Mouse (Mus musculus): ENCODE measurements around the gene Stab2.

Stab2 gene

GRCm38 (mm10) chr10:86825871-86826522 is 181.8 kb downstream of the Stab2 start:
- DNase-seq (ENCODE audit: low read depth), result peak; percentile 21

GRCm38 (mm10) chr10:86824871-86825270 is 183.0 kb downstream of the Stab2 start:
- DNase-seq (ENCODE audit: low read depth), result no peak

- DNase-seq (ENCODE audit: low read depth), result peak; percentile 31
Measured at GRCm38 (mm10) chr10:86824093-86824492, 183.7 kb downstream of the Stab2 start.

- DNase-seq (ENCODE audit: low read depth), result no peak
Measured at GRCm38 (mm10) chr10:86821014-86821413, 186.8 kb downstream of the Stab2 start.

- no peak for DNase-seq (ENCODE audit: low read depth)
Measured at GRCm38 (mm10) chr10:86819649-86820165, 188.1 kb downstream of the Stab2 start.

- DNase-seq (ENCODE audit: low read depth), result no peak
Measured at GRCm38 (mm10) chr10:86815133-86815532, 192.7 kb downstream of the Stab2 start.

GRCm38 (mm10) chr10:86814292-86815131 is 193.3 kb downstream of the Stab2 start:
- DNase-seq (ENCODE audit: low read depth), result no peak

- DNase-seq (ENCODE audit: low read depth), result no peak
Measured at GRCm38 (mm10) chr10:86810612-86811011, 197.2 kb downstream of the Stab2 start.

GRCm38 (mm10) chr10:86810000-86810399 is 197.8 kb downstream of the Stab2 start:
- no peak for DNase-seq (ENCODE audit: low read depth)

GRCm38 (mm10) chr10:86808013-86808758 is 199.6 kb downstream of the Stab2 start:
- no peak for DNase-seq (ENCODE audit: low read depth)

GRCm38 (mm10) chr10:86807362-86807761 is 200.5 kb downstream of the Stab2 start:
- DNase-seq (ENCODE audit: low read depth), result no peak

GRCm38 (mm10) chr10:86796073-86796741 is 211.6 kb downstream of the Stab2 start:
- no peak for DNase-seq (ENCODE audit: low read depth)

GRCm38 (mm10) chr10:86794794-86795535 is 212.9 kb downstream of the Stab2 start:
- DNase-seq (ENCODE audit: low read depth), result no peak

GRCm38 (mm10) chr10:86794196-86794595 is 213.6 kb downstream of the Stab2 start:
- no peak for DNase-seq (ENCODE audit: low read depth)

- DNase-seq (ENCODE audit: low read depth), result no peak
Measured at GRCm38 (mm10) chr10:86793509-86793951, 214.3 kb downstream of the Stab2 start.

GRCm38 (mm10) chr10:86791507-86792184 is 216.2 kb downstream of the Stab2 start:
- peak; percentile 41 for DNase-seq (ENCODE audit: low read depth)

Measured in NIH3T3 (cell line).